Mouse (Mus musculus) adrenal gland, postnatal 25 days (tissue): ENCODE measurements at regions not wholly inside any gene's neighbourhood (a gene's known extent, or its start where the extent isn't known, plus 50 kb on each side); places are given as distances from the start of the nearest gene placed in this dataset.

Source experiments
- DNase-seq: peaks from one replicate; pipeline ENCODE4 v3.0.0; 2021; ENCODE audit warnings: mixed read lengths

GRCm38 (mm10) chr17:52036479-52036878 lies 203.4 kb upstream of the Satb1 start:
- DNase-seq, result no peak

GRCm38 (mm10) chr17:52031079-52031478 lies 198.0 kb upstream of the Satb1 start:
- DNase-seq, result no peak

- no peak for DNase-seq
These were observed 153.8 kb upstream of the Satb1 start for GRCm38 (mm10) chr17:51986920-51987319.

- DNase-seq, result no peak
These were observed 153.1 kb upstream of the Satb1 start for GRCm38 (mm10) chr17:51986212-51986611.

GRCm38 (mm10) chr17:51979126-51979525 lies 146.0 kb upstream of the Satb1 start:
- no peak for DNase-seq

GRCm38 (mm10) chr17:51971444-51971843 lies 138.4 kb upstream of the Satb1 start:
- no peak for DNase-seq

- DNase-seq, result no peak
These were observed 133.6 kb upstream of the Satb1 start for GRCm38 (mm10) chr17:51966573-51967284.

GRCm38 (mm10) chr17:51962529-51963110 lies 129.5 kb upstream of the Satb1 start:
- no peak for DNase-seq

- DNase-seq, result no peak
These were observed 128.2 kb upstream of the Satb1 start for GRCm38 (mm10) chr17:51961337-51961736.

GRCm38 (mm10) chr17:51956275-51956674 lies 123.2 kb upstream of the Satb1 start:
- DNase-seq, result no peak

GRCm38 (mm10) chr17:51937707-51938106 lies 104.6 kb upstream of the Satb1 start:
- DNase-seq, result no peak

- no peak for DNase-seq
These were observed 103.0 kb upstream of the Satb1 start for GRCm38 (mm10) chr17:51936071-51936470.

GRCm38 (mm10) chr17:51926392-51926791 lies 93.3 kb upstream of the Satb1 start:
- no peak for DNase-seq

GRCm38 (mm10) chr17:51907031-51907430 lies 73.9 kb upstream of the Satb1 start:
- DNase-seq, result no peak

GRCm38 (mm10) chr17:51906418-51906817 lies 73.3 kb upstream of the Satb1 start:
- no peak for DNase-seq

- no peak for DNase-seq
These were observed 70.8 kb upstream of the Satb1 start for GRCm38 (mm10) chr17:51903885-51904284.

- DNase-seq, result no peak
These were observed 66.3 kb upstream of the Satb1 start for GRCm38 (mm10) chr17:51899376-51899775.

- no peak for DNase-seq
These were observed 63.1 kb upstream of the Satb1 start for GRCm38 (mm10) chr17:51896160-51896559.

- no peak for DNase-seq
These were observed 61.2 kb upstream of the Satb1 start for GRCm38 (mm10) chr17:51894278-51894677.

GRCm38 (mm10) chr17:51892856-51893255 lies 59.8 kb upstream of the Satb1 start:
- no peak for DNase-seq

GRCm38 (mm10) chr17:51892159-51892558 lies 59.1 kb upstream of the Satb1 start:
- DNase-seq, result no peak
